Mouse (Mus musculus) megakaryocyte, adult 5-6 weeks (primary cell): ENCODE results near the gene Npas3. TPM values are rescaled to one million over a fixed set of nuclear protein-coding genes. Genes with fewer than 3 reads are reported as not detected.
A peak's percentile ranks its signal among the peaks of the same experiment; 100 is the strongest.
"Not testable (repeated sequence)": the region's sequence is repeated elsewhere in the genome, so short reads cannot be mapped to it uniquely, and the experiment has no call there.

ENCODE experiments used
- ATAC-seq: 2 replicates; pipeline ENCODE4 v1.8.0; 2016; ENCODE audit warnings: mild to moderate bottlenecking, inconsistent platforms; ENCODE audit not compliant: poor library complexity, severe bottlenecking
- total RNA-seq, 2 experiments: library from RNA; stranded (forward) in 1 of 2; stranded (reverse) in 1 of 2; fragments of 153-499, 151-499 nt in 1 of 2; fragments of 221-1000, 200-1000 nt in 1 of 2; gene quantifications; 2 replicates each; pipeline versions ENCODE4 v1.2.3 to v1.2.4; 2015 to 2017

Npas3 gene
- total RNA-seq (2015): not detected in 2 replicates
- total RNA-seq (2017): not detected in 2 replicates

- ATAC-seq: no peak
These were observed at the start of gene Npas3 for GRCm38 (mm10) chr12:53248101-53248727. Gene Npas3, plus strand, starts transcription at chr12:53248677.

- ATAC-seq: no peak
These were observed 31.3 kb upstream of the Npas3 start for GRCm38 (mm10) chr12:53217141-53217540.

GRCm38 (mm10) chr12:53222742-53223141 is 25.7 kb upstream of the Npas3 start:
- no peak for ATAC-seq

- ATAC-seq: no peak
These were observed 21.1 kb upstream of the Npas3 start for GRCm38 (mm10) chr12:53227356-53227755.

GRCm38 (mm10) chr12:53229419-53229818 is 19.1 kb upstream of the Npas3 start:
- ATAC-seq: no peak

GRCm38 (mm10) chr12:53246181-53246580 is 2.3 kb upstream of the Npas3 start:
- ATAC-seq: no peak

- ATAC-seq: no peak
These were observed 1.6 kb upstream of the Npas3 start for GRCm38 (mm10) chr12:53246581-53247490.

- no peak for ATAC-seq
These were observed 914 bp upstream of the Npas3 start for GRCm38 (mm10) chr12:53247491-53248035.

- no peak for ATAC-seq
These were observed 319 bp downstream of the Npas3 start for GRCm38 (mm10) chr12:53248796-53249195.

GRCm38 (mm10) chr12:53251701-53252181 is 3.3 kb downstream of the Npas3 start:
- no peak for ATAC-seq

GRCm38 (mm10) chr12:53252213-53252571 is 3.7 kb downstream of the Npas3 start:
- ATAC-seq: no peak

- no peak for ATAC-seq
These were observed 4.3 kb downstream of the Npas3 start for GRCm38 (mm10) chr12:53252572-53253422.

- no peak for ATAC-seq
These were observed 5.1 kb downstream of the Npas3 start for GRCm38 (mm10) chr12:53253461-53254159.

- no peak for ATAC-seq
These were observed 5.6 kb downstream of the Npas3 start for GRCm38 (mm10) chr12:53254160-53254480.

GRCm38 (mm10) chr12:53274502-53274901 is 26.0 kb downstream of the Npas3 start:
- ATAC-seq: not testable (repeated sequence)

- 0 out of 2 replicates have a peak, but pooled peaks have one; percentile 27 for ATAC-seq
These were observed 28.9 kb downstream of the Npas3 start for GRCm38 (mm10) chr12:53277393-53277792.

- no peak for ATAC-seq
These were observed 41.9 kb downstream of the Npas3 start for GRCm38 (mm10) chr12:53290341-53290740.

GRCm38 (mm10) chr12:53290846-53291245 is 42.4 kb downstream of the Npas3 start:
- ATAC-seq: no peak

- no peak for ATAC-seq
These were observed 43.5 kb downstream of the Npas3 start for GRCm38 (mm10) chr12:53292010-53292409.
